Mouse (Mus musculus) ES-E14 (cell line): ENCODE results near the gene Fat4. TPM values are rescaled to one million over a fixed set of nuclear protein-coding genes. Genes with fewer than 3 reads are reported as not detected.

Experiments used
- DNase-seq: peaks from one replicate; pipeline ENCODE4 v3.0.0-alpha.2; 2013; ENCODE audit warnings: low read depth, low spot score
- H3K27ac ChIP-seq: 2 replicates; pipeline ENCODE4 v1.5.1; 2012; ENCODE audit warnings: low read depth, mild to moderate bottlenecking, low read length, moderate library complexity, mixed read lengths; ENCODE audit not compliant: poor library complexity, insufficient read depth, severe bottlenecking
- H3K36me3 ChIP-seq: 2 replicates; pipeline ENCODE4 v1.6.1; 2012; ENCODE audit warnings: mild to moderate bottlenecking, low read length, moderate library complexity, mixed read lengths; ENCODE audit not compliant: control insufficient read depth, poor library complexity, insufficient read depth, severe bottlenecking
- H3K4me1 ChIP-seq, 2 experiments: fragments of 150-350 bp in 1 of 2; sonication (generic) in 1 of 2; 2 replicates each; pipeline ENCODE4 v1.6.1; 2012; ENCODE audit warnings: low read length in 2 of 2, mild to moderate bottlenecking in 1 of 2, mixed read lengths in 1 of 2; ENCODE audit not compliant: control insufficient read depth in 2 of 2, insufficient read depth in 2 of 2, poor library complexity in 1 of 2
- H3K4me3 ChIP-seq, 2 experiments: fragments of 150-350 bp in 1 of 2; sonication (generic) in 1 of 2; 2 replicates each; pipeline ENCODE4 v1.5.1; 2012; ENCODE audit warnings: low read length in 2 of 2, low read depth in 1 of 2, mild to moderate bottlenecking in 1 of 2, mixed read lengths in 1 of 2; ENCODE audit not compliant: insufficient read depth in 1 of 2, poor library complexity in 1 of 2, severe bottlenecking in 1 of 2
- H3K9ac ChIP-seq: 2 replicates; pipeline ENCODE4 v1.6.1; 2012; ENCODE audit warnings: low read depth, mild to moderate bottlenecking, low read length, mixed read lengths; ENCODE audit not compliant: poor library complexity, insufficient read depth, severe bottlenecking
- H3K9me3 ChIP-seq: fragments of 150-350 bp; sonication (generic); 2 replicates; pipeline ENCODE4 v1.6.1; 2012; ENCODE audit warnings: low read depth, mild to moderate bottlenecking, low read length; ENCODE audit not compliant: control insufficient read depth, insufficient read depth
- CHD2 ChIP-seq: IDR thresholded peaks from 2 replicates; pipeline ENCODE4 v1.6.1; 2014; ENCODE audit warnings: mild to moderate bottlenecking, low read depth, low read length, inconsistent platforms
- HCFC1 ChIP-seq: IDR thresholded peaks from 2 replicates; pipeline ENCODE4 v1.6.1; 2012; ENCODE audit warnings: low read length, inconsistent platforms, borderline replicate concordance; ENCODE audit not compliant: insufficient read depth
- MAFK ChIP-seq: IDR thresholded peaks from 2 replicates; pipeline ENCODE4 v1.6.1; 2014; ENCODE audit warnings: mild to moderate bottlenecking, low read depth, low read length, inconsistent platforms; ENCODE audit not compliant: insufficient read depth
- ZC3H11A ChIP-seq: IDR thresholded peaks from 2 replicates; pipeline ENCODE4 v1.6.1; 2012; ENCODE audit warnings: low read depth, mild to moderate bottlenecking, inconsistent platforms, low read length, borderline replicate concordance
- ZNF384 ChIP-seq: IDR thresholded peaks from 2 replicates; pipeline ENCODE4 v1.6.1; 2012; ENCODE audit warnings: low read depth, low read length, inconsistent platforms
- in situ Hi-C, 2 experiments: fragments of 600-800 bp; cut with MboI; formaldehyde crosslinking; loops; one replicate each; pipeline ENCODE4 v1.15.1; 2025; ENCODE audit warnings: low sequenced_read_pairs in 2 of 2, inconsistent platforms in 1 of 2; ENCODE audit not compliant: unreplicated experiment in 2 of 2
- total RNA-seq: library from RNA; depleted of rRNA; stranded (reverse); fragments of 300-350 nt; gene quantifications from 2 replicates; pipeline ENCODE4 v1.2.3, GENCODE M21; 2012

Gene Fat4
- total RNA-seq, 1 experiment = 0.94 TPM

DNA sequence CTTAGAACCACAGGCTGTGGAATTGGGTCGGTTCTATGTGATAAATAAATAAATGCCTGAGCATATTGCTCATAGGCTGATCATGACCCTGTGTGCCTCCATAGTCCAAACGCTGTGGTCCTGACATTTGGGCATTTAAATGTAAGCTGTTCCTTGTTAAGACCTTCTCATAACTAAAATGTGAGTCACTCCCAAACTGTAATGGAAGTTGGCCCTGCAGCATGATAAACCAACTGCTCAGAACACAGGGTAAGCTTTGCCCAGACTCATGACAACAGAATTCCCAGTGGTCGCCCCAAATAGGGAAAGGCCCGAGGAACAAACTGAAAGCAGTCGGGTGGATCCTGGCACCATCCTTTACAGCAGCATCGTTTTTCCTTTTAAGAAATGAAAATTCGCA, 49.7 kb downstream of the Fat4 start:
- Histone ChIP-seq H3K9me3 (no peaks in the 10 kb centered on the region), H3K4me1 (no peaks in the 10 kb centered on the region), H3K36me3 (no peaks in the 10 kb centered on the region), H3K27ac (no peak overlapping the region), H3K4me3 (no peak overlapping the region), H3K9ac (no peak overlapping the region)
- in situ Hi-C loops = no loop called here
- no peak for DNase-seq
- TF ChIP-seq ZNF384 (no peak), ZC3H11A (no peak), CHD2 (no peak), HCFC1 (no peak), MAFK (no peak)

DNA sequence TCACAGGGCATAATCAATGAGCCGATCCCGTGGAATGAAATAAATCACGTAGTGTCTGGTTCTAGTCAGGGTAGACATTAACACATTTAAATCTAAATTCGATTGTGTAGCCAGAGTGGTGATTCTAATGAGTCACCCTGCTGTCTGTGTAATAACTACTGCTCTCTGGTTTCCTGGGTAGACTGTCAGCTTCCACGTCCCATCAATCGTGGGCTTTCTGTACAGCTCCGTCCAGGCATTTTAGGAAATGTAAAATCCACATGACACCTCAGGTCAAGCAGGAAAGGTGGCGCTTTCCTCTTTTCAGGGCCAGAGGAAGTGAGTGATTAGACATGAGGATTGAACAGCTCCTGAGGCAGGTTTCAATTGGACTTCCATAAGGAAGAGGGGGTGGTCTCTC, 50.4 kb downstream of the Fat4 start:
- in situ Hi-C loops = no loop called here
- Histone ChIP-seq H3K4me1 (no peaks in the 10 kb centered on the region), H3K27ac (no peak overlapping the region), H3K36me3 (no peaks in the 10 kb centered on the region), H3K9me3 (no peaks in the 10 kb centered on the region), H3K9ac (no peak overlapping the region), H3K4me3 (no peak overlapping the region)
- TF ChIP-seq CHD2 (no peak), ZC3H11A (no peak), ZNF384 (no peak), MAFK (no peak), HCFC1 (no peak)
- DNase-seq = no peak

DNA sequence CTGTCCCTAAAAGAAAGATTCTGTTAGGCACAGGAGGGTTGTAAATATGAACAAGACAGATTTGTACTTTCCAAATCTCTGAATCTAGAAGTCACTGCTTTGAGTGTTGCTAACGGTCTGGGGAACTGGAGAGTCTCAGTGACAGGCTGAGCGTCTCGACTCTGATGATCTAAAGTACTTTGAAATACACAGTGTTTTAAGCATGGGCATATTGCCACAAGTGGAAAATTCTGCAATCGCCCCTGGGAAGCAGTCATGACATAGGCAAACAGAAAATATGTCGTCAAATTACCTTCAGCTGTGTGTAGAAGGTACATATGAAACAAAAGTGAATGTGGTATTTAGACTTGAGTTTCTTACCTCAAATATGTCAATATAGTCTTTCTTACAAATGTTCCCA, 51.4 kb downstream of the Fat4 start:
- H3K9ac ChIP-seq = no peak overlapping the region
- no peak for DNase-seq
- no peaks in the 10 kb centered on the region for H3K36me3 ChIP-seq
- in situ Hi-C loops = no loop called here
- H3K4me1 ChIP-seq = no peaks in the 10 kb centered on the region
- no peaks in the 10 kb centered on the region for H3K9me3 ChIP-seq
- no peak overlapping the region for H3K4me3 ChIP-seq
- TF ChIP-seq MAFK (no peak), HCFC1 (no peak), CHD2 (no peak), ZC3H11A (no peak), ZNF384 (no peak)
- no peak overlapping the region for H3K27ac ChIP-seq

DNA sequence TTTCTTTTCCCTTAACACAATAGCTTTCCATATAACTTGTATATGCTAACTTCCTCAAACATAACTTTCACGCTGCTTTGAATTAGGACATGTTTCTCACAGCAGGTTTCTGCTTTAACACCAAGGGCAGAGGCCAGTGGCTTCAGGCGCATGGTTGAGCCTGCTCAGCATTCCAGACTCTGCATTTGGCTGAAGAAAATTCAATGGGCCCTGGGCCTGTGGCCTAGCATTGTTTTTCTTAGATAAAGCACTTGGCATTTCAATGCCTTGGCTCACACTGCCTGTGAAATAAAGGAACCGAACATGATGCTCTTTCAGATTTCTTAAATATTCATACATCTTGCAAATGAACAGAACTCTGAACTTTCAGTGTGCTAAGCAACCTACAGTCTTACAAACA, 52.8 kb downstream of the Fat4 start:
- in situ Hi-C loops = no loop called here
- Histone ChIP-seq H3K4me1 (no peaks in the 10 kb centered on the region), H3K36me3 (no peaks in the 10 kb centered on the region), H3K4me3 (no peak overlapping the region), H3K27ac (no peak overlapping the region), H3K9ac (no peak overlapping the region), H3K9me3 (no peaks in the 10 kb centered on the region)
- TF ChIP-seq ZC3H11A = no peak
- no peak for TF ChIP-seq ZNF384
- TF ChIP-seq MAFK = no peak
- no peak for TF ChIP-seq HCFC1
- TF ChIP-seq CHD2 = no peak
- DNase-seq = no peak

DNA sequence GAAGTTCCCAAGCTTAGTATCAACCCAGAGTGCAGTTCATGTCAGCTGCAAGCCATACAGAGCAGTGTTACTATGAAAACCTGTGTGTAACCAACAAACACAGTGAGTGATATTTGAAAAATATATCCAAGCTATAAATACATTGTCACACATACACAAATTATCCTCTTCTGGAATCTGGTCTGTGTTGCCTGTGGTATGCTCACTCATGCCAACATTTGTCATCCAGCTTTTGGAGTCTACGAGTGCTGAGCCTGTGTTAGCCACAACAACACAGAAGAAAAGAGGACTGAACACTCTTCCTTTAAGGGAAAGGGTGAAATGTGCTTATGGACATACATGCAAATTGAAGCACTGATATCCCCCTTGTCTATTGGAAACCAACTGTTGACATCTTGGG, 53.6 kb downstream of the Fat4 start:
- TF ChIP-seq HCFC1 (no peak), ZNF384 (no peak), ZC3H11A (no peak), MAFK (no peak), CHD2 (no peak)
- Histone ChIP-seq H3K9ac (no peak overlapping the region), H3K27ac (no peak overlapping the region), H3K36me3 (no peaks in the 10 kb centered on the region), H3K4me1 (no peaks in the 10 kb centered on the region), H3K9me3 (no peaks in the 10 kb centered on the region), H3K4me3 (no peak overlapping the region)
- DNase-seq = no peak
- in situ Hi-C loops = no loop called here
